Mouse (Mus musculus) stomach, embryonic 15.5 days (tissue): ENCODE data around the gene Fbxl17. TPM values are rescaled to one million over a fixed set of nuclear protein-coding genes. Genes with fewer than 3 reads are reported as not detected.

Source experiments
- ATAC-seq: fragments of 200-750 bp; cut with Nextera tagmentation; 2 replicates; pipeline ENCODE4 v1.8.0; 2017; ENCODE audit warnings: low read depth, moderate number of reproducible peaks, moderate TSS enrichment; ENCODE audit not compliant: insufficient read depth, low FRiP score
- H3K27ac ChIP-seq: fragments of 300-500 bp; sonication (generic); 2 replicates; pipeline ENCODE4 v1.5.1; 2015; ENCODE audit warnings: mild to moderate bottlenecking, inconsistent platforms
- H3K27me3 ChIP-seq: fragments of 300-500 bp; sonication (generic); replicated peaks from 2 replicates; pipeline ENCODE4 v1.6.1; 2015; ENCODE audit warnings: inconsistent platforms
- H3K36me3 ChIP-seq: fragments of 300-500 bp; sonication (generic); 2 replicates; pipeline ENCODE4 v1.6.1; 2015; ENCODE audit warnings: inconsistent platforms
- H3K4me1 ChIP-seq: fragments of 300-500 bp; sonication (generic); 2 replicates; pipeline ENCODE4 v1.6.1; 2015; ENCODE audit warnings: inconsistent platforms
- H3K4me2 ChIP-seq: fragments of 300-500 bp; sonication (generic); 2 replicates; pipeline ENCODE4 v1.6.1; 2015; ENCODE audit warnings: mild to moderate bottlenecking, inconsistent platforms
- H3K4me3 ChIP-seq: fragments of 300-500 bp; sonication (generic); replicated peaks from 2 replicates; pipeline ENCODE4 v1.5.1; 2015; ENCODE audit warnings: inconsistent platforms
- H3K9ac ChIP-seq: fragments of 300-500 bp; sonication (generic); 2 replicates; pipeline ENCODE4 v1.6.1; 2015; ENCODE audit warnings: inconsistent platforms
- H3K9me3 ChIP-seq: fragments of 300-500 bp; sonication (generic); 2 replicates; pipeline ENCODE4 v1.6.1; 2016; ENCODE audit warnings: inconsistent platforms
- WGBS: fragments of 180-500 bp; shearing (Covaris S2); methylation state at CpG from one replicate; pipeline ENCODE4 v1.1.7; 2015; 5-methylcytosine and 5-hydroxymethylcytosine counted together
- polyA plus RNA-seq: library from polyadenylated mRNA; unstranded; fragments of >200 nt; fragmentation: Nextera tagmentation; extraction: Ambion mirVana; gene quantifications from 2 replicates; pipeline ENCODE4 v1.2.1, GENCODE M21; 2015

The Fbxl17 gene
- polyA plus RNA-seq, 1 experiment from 2014 or later: 5.9 TPM

DNA sequence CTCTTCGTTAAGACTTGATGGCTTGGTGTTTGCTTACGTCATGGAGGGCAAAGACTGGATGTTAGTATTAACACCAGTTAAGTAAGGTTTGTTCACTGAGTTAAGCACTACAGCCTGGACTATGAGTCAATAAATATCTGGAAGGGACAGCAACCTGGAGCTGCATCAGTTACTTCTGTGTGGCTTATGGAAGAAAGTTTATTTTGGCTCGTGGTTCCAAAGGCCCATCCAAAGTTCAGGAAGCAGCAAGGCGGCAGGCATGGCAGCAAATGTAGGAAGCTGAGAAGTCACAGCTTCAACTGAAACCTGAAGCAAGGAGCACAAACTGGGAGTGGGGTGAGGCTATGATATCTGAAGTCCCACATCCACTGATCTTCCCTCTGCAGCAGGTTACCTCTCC lies 108.3 kb downstream of the Fbxl17 start:
- H3K4me2 ChIP-seq: no peak overlapping the region
- H3K9ac ChIP-seq: no peak overlapping the region
- no peak overlapping the region for H3K4me3 ChIP-seq
- no peak overlapping the region for H3K27ac ChIP-seq
- H3K9me3 ChIP-seq: no peaks in the 10 kb centered on the region
- H3K27me3 ChIP-seq: no peaks in the 10 kb centered on the region
- ATAC-seq: no peak
- H3K4me1 ChIP-seq: no peaks in the 10 kb centered on the region
- WGBS: 67% methylated on average over 4 of the region's 4 CpGs
- H3K36me3 ChIP-seq: no peaks in the 10 kb centered on the region

DNA sequence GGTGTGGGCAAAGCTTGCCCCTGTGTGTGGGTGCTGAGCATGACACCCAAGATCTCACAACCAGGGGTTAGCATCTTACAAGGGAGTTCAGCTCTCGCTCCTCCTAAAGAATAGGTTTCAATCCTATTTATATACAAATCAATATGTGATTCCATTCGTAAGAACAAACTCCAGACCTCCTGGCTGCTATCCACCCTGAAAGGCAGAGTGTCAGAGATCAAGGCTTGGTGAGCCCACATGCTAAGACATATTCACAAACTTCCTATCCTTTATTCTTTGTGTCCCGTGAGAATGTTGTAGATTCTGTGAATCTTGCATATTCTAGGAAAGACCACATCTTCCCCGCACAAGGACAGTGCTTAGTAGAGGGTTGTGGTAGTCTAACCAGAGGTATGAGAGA lies 108.9 kb downstream of the Fbxl17 start:
- 83% methylated on average over 4 of the region's 4 CpGs for WGBS
- Histone ChIP-seq H3K36me3 (no peaks in the 10 kb centered on the region), H3K9me3 (no peaks in the 10 kb centered on the region), H3K27ac (no peak overlapping the region), H3K4me1 (no peaks in the 10 kb centered on the region), H3K4me3 (no peak overlapping the region), H3K9ac (no peak overlapping the region), H3K4me2 (no peak overlapping the region), H3K27me3 (no peaks in the 10 kb centered on the region)
- ATAC-seq: no peak

GRCm38 (mm10) chr17:63370977-63371376 lies 128.8 kb downstream of the Fbxl17 start:
- H3K9me3 ChIP-seq: no peaks in the 10 kb centered on the region
- WGBS: 69% methylated on average over 3 of the region's 3 CpGs
- ATAC-seq: no peak
- H3K9ac ChIP-seq: no peak overlapping the region
- H3K4me1 ChIP-seq: no peaks in the 10 kb centered on the region
- H3K27me3 ChIP-seq: no peaks in the 10 kb centered on the region
- H3K4me3 ChIP-seq: no peak overlapping the region
- H3K36me3 ChIP-seq: no peaks in the 10 kb centered on the region
- no peak overlapping the region for H3K4me2 ChIP-seq
- no peak overlapping the region for H3K27ac ChIP-seq

GRCm38 (mm10) chr17:63369631-63370310 lies 130.0 kb downstream of the Fbxl17 start:
- no peaks in the 10 kb centered on the region for H3K36me3 ChIP-seq
- no peak overlapping the region for H3K9ac ChIP-seq
- no peak for ATAC-seq
- H3K4me1 ChIP-seq: 0 out of 2 replicates have a peak, but pooled peaks cover 2% of the 10 kb centered on the region
- H3K4me2 ChIP-seq: no peak overlapping the region
- H3K4me3 ChIP-seq: no peak overlapping the region
- WGBS: 57% methylated on average over 8 of the region's 8 CpGs
- H3K9me3 ChIP-seq: no peaks in the 10 kb centered on the region
- H3K27ac ChIP-seq: no peak overlapping the region
- H3K27me3 ChIP-seq: no peaks in the 10 kb centered on the region

GRCm38 (mm10) chr17:63367476-63367875 lies 132.3 kb downstream of the Fbxl17 start:
- no peak for ATAC-seq
- Histone ChIP-seq H3K9ac (no peak overlapping the region), H3K9me3 (no peaks in the 10 kb centered on the region), H3K4me3 (no peak overlapping the region), H3K36me3 (no peaks in the 10 kb centered on the region), H3K27ac (no peak overlapping the region), H3K4me2 (no peak overlapping the region), H3K27me3 (no peaks in the 10 kb centered on the region), H3K4me1 (0 out of 2 replicates have a peak, but pooled peaks cover 4% of the 10 kb centered on the region)
- WGBS: 78% methylated on average over 6 of the region's 6 CpGs

DNA sequence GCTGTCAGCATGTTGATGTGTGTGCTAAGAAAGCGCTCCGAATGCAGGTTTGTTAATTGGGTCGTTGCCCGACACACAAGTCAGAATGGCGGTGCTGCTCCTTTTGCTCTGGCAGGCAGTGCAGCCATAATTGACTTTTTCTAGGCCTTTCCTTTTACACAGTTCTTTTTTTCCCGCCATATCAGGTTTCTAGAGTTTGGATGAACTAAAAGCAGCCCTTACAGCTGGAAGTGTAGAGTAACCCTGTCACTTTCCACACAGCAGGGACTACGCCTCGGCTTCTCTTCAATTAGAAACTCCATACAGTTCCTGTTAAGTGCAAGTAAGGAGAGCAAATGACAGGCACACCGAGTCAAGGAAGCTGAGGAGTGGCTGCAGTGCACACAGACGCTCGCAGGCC lies 133.8 kb downstream of the Fbxl17 start:
- WGBS: 51% methylated on average over 11 of the region's 11 CpGs
- Histone ChIP-seq H3K9me3 (no peaks in the 10 kb centered on the region), H3K27me3 (no peaks in the 10 kb centered on the region), H3K27ac (0 out of 2 replicates have a peak overlapping the region, but pooled peaks have one; percentile 13), H3K36me3 (no peaks in the 10 kb centered on the region), H3K4me2 (no peak overlapping the region), H3K9ac (no peak overlapping the region), H3K4me3 (no peak overlapping the region), H3K4me1 (0 out of 2 replicates have a peak, but pooled peaks cover 4% of the 10 kb centered on the region)
- ATAC-seq: no peak

DNA sequence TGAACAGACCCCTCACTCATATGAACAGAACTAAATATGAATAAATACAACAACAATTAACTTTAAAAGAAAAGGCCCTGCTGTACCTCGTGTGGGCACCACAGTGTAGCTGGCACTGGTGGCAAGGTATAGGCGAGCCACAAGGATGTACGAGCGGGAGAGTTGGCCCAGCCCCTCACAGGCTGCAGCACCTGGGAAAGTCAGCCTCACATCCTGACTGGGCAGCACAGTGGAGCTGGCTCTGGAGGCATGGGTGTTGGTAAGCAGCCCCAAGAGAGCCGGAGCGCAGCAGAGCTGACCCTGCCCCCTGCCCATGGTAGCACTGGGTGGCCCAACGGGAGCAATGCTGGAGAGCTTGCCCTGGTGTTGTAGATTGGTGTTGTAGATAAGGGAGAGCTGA lies 135.2 kb downstream of the Fbxl17 start:
- Histone ChIP-seq H3K27me3 (no peaks in the 10 kb centered on the region), H3K4me2 (no peak overlapping the region), H3K4me1 (0 out of 2 replicates have a peak, but pooled peaks cover 4% of the 10 kb centered on the region), H3K4me3 (no peak overlapping the region), H3K9me3 (no peaks in the 10 kb centered on the region), H3K27ac (no peak overlapping the region), H3K36me3 (no peaks in the 10 kb centered on the region), H3K9ac (no peak overlapping the region)
- 91% methylated on average over 7 of the region's 7 CpGs for WGBS
- ATAC-seq: no peak

- no peak overlapping the region for H3K27ac ChIP-seq
- no peaks in the 10 kb centered on the region for H3K36me3 ChIP-seq
- H3K9ac ChIP-seq: no peak overlapping the region
- H3K4me1 ChIP-seq: 0 out of 2 replicates have a peak, but pooled peaks cover 4% of the 10 kb centered on the region
- H3K9me3 ChIP-seq: no peaks in the 10 kb centered on the region
- H3K4me2 ChIP-seq: no peak overlapping the region
- H3K4me3 ChIP-seq: no peak overlapping the region
- no peak for ATAC-seq
- H3K27me3 ChIP-seq: no peaks in the 10 kb centered on the region
- 78% methylated on average over 3 of the region's 3 CpGs for WGBS
Measured at GRCm38 (mm10) chr17:63362196-63362595, 137.6 kb downstream of the Fbxl17 start.

GRCm38 (mm10) chr17:63361679-63362078 lies 138.1 kb downstream of the Fbxl17 start:
- no peak for ATAC-seq
- H3K36me3 ChIP-seq: no peaks in the 10 kb centered on the region
- H3K9me3 ChIP-seq: no peaks in the 10 kb centered on the region
- no peak overlapping the region for H3K4me3 ChIP-seq
- no peak overlapping the region for H3K27ac ChIP-seq
- no peaks in the 10 kb centered on the region for H3K27me3 ChIP-seq
- 90% methylated on average over 9 of the region's 9 CpGs for WGBS
- H3K9ac ChIP-seq: no peak overlapping the region
- no peak overlapping the region for H3K4me2 ChIP-seq
- 0 out of 2 replicates have a peak, but pooled peaks cover 4% of the 10 kb centered on the region for H3K4me1 ChIP-seq

DNA sequence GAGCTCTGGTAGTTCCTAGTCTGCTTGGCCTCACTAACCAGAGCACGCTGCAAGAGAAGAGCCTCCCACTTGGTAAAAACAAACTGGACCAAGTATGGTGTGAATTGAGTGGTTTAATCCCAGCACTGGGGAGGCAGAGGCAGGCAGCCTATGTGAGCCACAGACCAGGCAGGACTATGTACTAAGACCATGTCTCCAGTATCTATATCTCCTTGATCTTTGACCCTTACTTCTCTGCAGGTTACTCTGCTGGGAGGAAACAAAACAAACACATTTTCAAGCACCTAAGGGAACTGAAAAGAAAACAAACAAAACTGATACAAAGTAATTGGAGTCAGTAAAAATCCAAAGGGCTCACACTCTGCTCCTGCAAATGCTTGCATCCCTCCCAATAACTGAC lies 141.0 kb downstream of the Fbxl17 start:
- Histone ChIP-seq H3K9me3 (no peaks in the 10 kb centered on the region), H3K4me1 (no peaks in the 10 kb centered on the region), H3K27me3 (no peaks in the 10 kb centered on the region), H3K9ac (no peak overlapping the region), H3K4me2 (no peak overlapping the region), H3K4me3 (no peak overlapping the region), H3K36me3 (no peaks in the 10 kb centered on the region), H3K27ac (no peak overlapping the region)
- 60% methylated on average over 1 of the region's 1 CpGs for WGBS
- no peak for ATAC-seq

- Histone ChIP-seq H3K9me3 (no peaks in the 10 kb centered on the region), H3K4me1 (no peaks in the 10 kb centered on the region), H3K9ac (no peak overlapping the region), H3K27me3 (no peaks in the 10 kb centered on the region), H3K4me3 (no peak overlapping the region), H3K4me2 (no peak overlapping the region), H3K36me3 (no peaks in the 10 kb centered on the region), H3K27ac (no peak overlapping the region)
- no peak for ATAC-seq
- 69% methylated on average over 3 of the region's 3 CpGs for WGBS
Measured at GRCm38 (mm10) chr17:63356202-63356601, 143.6 kb downstream of the Fbxl17 start.

- no peaks in the 10 kb centered on the region for H3K27me3 ChIP-seq
- no peak overlapping the region for H3K9ac ChIP-seq
- H3K9me3 ChIP-seq: no peaks in the 10 kb centered on the region
- H3K4me1 ChIP-seq: no peaks in the 10 kb centered on the region
- no peak for ATAC-seq
- H3K27ac ChIP-seq: no peak overlapping the region
- WGBS: 86% methylated on average over 6 of the region's 6 CpGs
- H3K4me2 ChIP-seq: no peak overlapping the region
- 0 out of 2 replicates have a peak, but pooled peaks cover 2% of the 10 kb centered on the region for H3K36me3 ChIP-seq
- H3K4me3 ChIP-seq: no peak overlapping the region
Measured at GRCm38 (mm10) chr17:63352634-63353195, 147.1 kb downstream of the Fbxl17 start.
